Mouse (Mus musculus) kidney, embryonic 15.5 days (tissue): ENCODE data around the gene Plce1. TPM values are rescaled to one million over a fixed set of nuclear protein-coding genes. Genes with fewer than 3 reads are reported as not detected.

Source experiments
- ATAC-seq: fragments of 200-750 bp; cut with Nextera tagmentation; replicated peaks from 2 replicates; pipeline ENCODE4 v1.8.0; 2017; ENCODE audit warnings: moderate TSS enrichment; ENCODE audit not compliant: low FRiP score
- H3K27ac ChIP-seq: fragments of 300-500 bp; sonication (generic); 2 replicates; pipeline ENCODE4 v1.5.1; 2015; ENCODE audit warnings: mild to moderate bottlenecking, inconsistent platforms
- H3K27me3 ChIP-seq: fragments of 300-500 bp; sonication (generic); 2 replicates; pipeline ENCODE4 v1.6.1; 2015; ENCODE audit warnings: inconsistent platforms
- H3K36me3 ChIP-seq: fragments of 300-500 bp; sonication (generic); 2 replicates; pipeline ENCODE4 v1.6.1; 2015; ENCODE audit warnings: inconsistent platforms
- H3K4me1 ChIP-seq: fragments of 300-500 bp; sonication (generic); 2 replicates; pipeline ENCODE4 v1.6.1; 2015; ENCODE audit warnings: inconsistent platforms
- H3K4me2 ChIP-seq: fragments of 300-500 bp; sonication (generic); 2 replicates; pipeline ENCODE4 v1.6.1; 2015; ENCODE audit warnings: moderate library complexity, mild to moderate bottlenecking, inconsistent platforms
- H3K4me3 ChIP-seq: fragments of 300-500 bp; sonication (generic); replicated peaks from 2 replicates; pipeline ENCODE4 v1.5.1; 2015; ENCODE audit warnings: mild to moderate bottlenecking, inconsistent platforms
- H3K9ac ChIP-seq: fragments of 300-500 bp; sonication (generic); 2 replicates; pipeline ENCODE4 v1.6.1; 2015; ENCODE audit warnings: mild to moderate bottlenecking, inconsistent platforms
- H3K9me3 ChIP-seq: fragments of 300-500 bp; sonication (generic); replicated peaks from 2 replicates; pipeline ENCODE4 v1.6.1; 2016; ENCODE audit warnings: inconsistent platforms
- WGBS: fragments of 180-500 bp; shearing (Covaris S2); methylation state at CpG from one replicate; pipeline ENCODE4 v1.1.7; 2015; ENCODE audit warnings: mixed read lengths; 5-methylcytosine and 5-hydroxymethylcytosine counted together
- polyA plus RNA-seq: library from polyadenylated mRNA; unstranded; fragments of >200 nt; fragmentation: Nextera tagmentation; extraction: Ambion mirVana; gene quantifications from 2 replicates; pipeline ENCODE4 v1.2.1, GENCODE M21; 2015

Gene Plce1
- polyA plus RNA-seq, 1 experiment from 2014 or later: 3.6 TPM

GRCm38 (mm10) chr19:38818766-38819426, 338.0 kb downstream of the Plce1 start, which contains the start of gene Noc3l:
Noc3l (minus strand) TSS chr19:38819237.
- peak within 1 kb of the TSS; percentile 73 for H3K27ac ChIP-seq

GRCm38 (mm10) chr19:38819427-38819802, 338.5 kb downstream of the Plce1 start:
- Histone ChIP-seq H3K4me2 (peak overlapping the region; percentile 79), H3K36me3 (peaks cover 21% of the 10 kb centered on the region), H3K27ac (peak overlapping the region; percentile 73), H3K9me3 (no peaks in the 10 kb centered on the region), H3K9ac (peak overlapping the region; percentile 72), H3K4me3 (peak overlapping the region; percentile 89), H3K4me1 (peaks cover 15% of the 10 kb centered on the region), H3K27me3 (no peaks in the 10 kb centered on the region)
- 13% methylated on average over 16 of the region's 16 CpGs for WGBS
- ATAC-seq: peak; percentile 72

More at GRCm38 (mm10) chr19:38818766-38819426, 338.0 kb downstream of the Plce1 start, which contains the start of gene Noc3l:
- no peaks in the 10 kb centered on the region for H3K27me3 ChIP-seq
- peaks cover 15% of the 10 kb centered on the region for H3K4me1 ChIP-seq
- H3K4me2 ChIP-seq: peak within 1 kb of the TSS; percentile 79
- under 1% methylated on average over 38 of the region's 38 CpGs for WGBS
- H3K9ac ChIP-seq: peak within 1 kb of the TSS; percentile 72
- H3K36me3 ChIP-seq: peaks cover 26% of the 10 kb centered on the region
- H3K9me3 ChIP-seq: no peaks in the 10 kb centered on the region
- peak; percentile 97 for ATAC-seq
- peak within 1 kb of the TSS; percentile 89 for H3K4me3 ChIP-seq

- H3K36me3 ChIP-seq: peaks cover 12% of the 10 kb centered on the region
- no peak for ATAC-seq
- WGBS: 83% methylated on average over 4 of the region's 4 CpGs
- no peak overlapping the region for H3K4me3 ChIP-seq
- no peaks in the 10 kb centered on the region for H3K27me3 ChIP-seq
- H3K9me3 ChIP-seq: no peaks in the 10 kb centered on the region
- peaks cover 15% of the 10 kb centered on the region for H3K4me1 ChIP-seq
- H3K9ac ChIP-seq: no peak overlapping the region
- no peak overlapping the region for H3K27ac ChIP-seq
- no peak overlapping the region for H3K4me2 ChIP-seq
Measured at GRCm38 (mm10) chr19:38820186-38820804, 339.4 kb downstream of the Plce1 start.

- H3K4me2 ChIP-seq: no peak overlapping the region
- H3K27me3 ChIP-seq: no peaks in the 10 kb centered on the region
- no peak overlapping the region for H3K27ac ChIP-seq
- ATAC-seq: no peak
- no peaks in the 10 kb centered on the region for H3K9me3 ChIP-seq
- no peaks in the 10 kb centered on the region for H3K36me3 ChIP-seq
- no peak overlapping the region for H3K9ac ChIP-seq
- H3K4me1 ChIP-seq: peaks cover 10% of the 10 kb centered on the region; the same call in 1 of the 2 replicates
- WGBS: 72% methylated on average over 1 of the region's 1 CpGs
- no peak overlapping the region for H3K4me3 ChIP-seq
Measured at GRCm38 (mm10) chr19:38833224-38833623, 352.3 kb downstream of the Plce1 start.

Other genes with a start within 250 kb of the Plce1 start
- gene Lgi1, start 216.6 kb upstream of the Plce1 start, polyA plus RNA-seq: 2.2 and 2.8 TPM in 2 replicates
- 6.6 and 7.6 TPM in 2 replicates for gene Slc35g1, start 85.1 kb upstream of the Plce1 start, polyA plus RNA-seq